8 mouse cellular contexts compared by ENCODE assay signal in the genomic region with DNA sequence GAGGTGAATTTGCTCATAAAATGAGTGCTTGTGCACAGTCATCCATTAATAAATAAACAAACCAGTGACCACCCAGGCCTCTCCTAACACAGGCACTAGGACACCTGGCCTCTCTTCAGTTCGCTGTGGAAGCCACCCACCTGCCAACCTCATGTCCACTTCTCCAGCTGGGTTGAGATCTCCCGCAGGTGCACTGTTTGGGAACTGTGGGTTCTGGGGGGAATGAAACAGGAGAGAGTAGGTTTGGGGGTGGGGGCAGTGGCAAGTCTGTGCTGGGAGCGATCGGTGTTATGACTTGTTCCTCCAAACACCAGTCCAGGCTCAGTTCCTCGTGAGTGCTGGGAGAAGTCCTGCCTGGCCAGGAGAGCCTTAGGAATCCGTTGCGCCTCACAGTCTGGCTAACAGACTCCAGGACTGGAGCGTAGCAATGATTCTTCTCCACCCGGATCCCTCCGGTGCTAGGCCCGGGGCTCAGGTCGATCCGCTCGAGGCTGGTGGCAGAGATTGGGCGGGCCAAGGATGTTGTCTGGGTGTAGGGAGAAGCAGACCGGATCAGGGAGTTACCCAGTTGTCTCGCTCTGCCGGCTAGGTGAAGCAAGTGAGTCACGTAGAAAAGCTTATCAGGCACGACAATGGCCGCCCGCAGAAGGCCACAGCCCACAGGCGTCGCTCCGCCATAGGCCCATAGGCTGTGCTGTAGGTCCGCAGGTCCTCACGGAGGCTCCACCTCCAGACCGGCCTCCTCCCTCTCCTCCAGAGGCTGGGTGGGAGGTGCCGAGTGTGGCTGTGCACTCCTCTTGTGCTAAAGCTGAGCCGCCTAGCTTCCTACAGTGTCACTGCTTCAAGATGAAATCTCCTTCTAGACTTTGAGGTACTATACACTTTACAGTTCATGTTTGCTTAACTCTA. TPM values are rescaled to one million over a fixed set of nuclear protein-coding genes. Genes with fewer than 3 reads are reported as not detected.
DNase-seq lines count a peak whose midpoint lies in the region; ATAC-seq and TF ChIP-seq lines count a peak whose summit lies in the region.

TSS of gene Fam3a (minus strand) at position 738 of the 909 bp plus-strand sequence.
TSS of gene Ikbkg (plus strand) at position 756 of the 909 bp plus-strand sequence.

- no peaks in the 10 kb centered on the region for H3K9me3 ChIP-seq in CH12.LX (replicated peaks; ENCODE audit: low read length)
- no peaks in the 10 kb centered on the region for H3K9me3 ChIP-seq in forebrain, embryonic 11.5 days (ENCODE audit: control insufficient read depth, low read length)
- H3K9me3 ChIP-seq in heart, embryonic 16.5 days (replicated peaks; ENCODE audit: control insufficient read depth, low read length) = no peaks in the 10 kb centered on the region
- H3K9me3 ChIP-seq in liver, postnatal 0 days (ENCODE audit: low read length) = no peaks in the 10 kb centered on the region
- no peaks in the 10 kb centered on the region for H3K9me3 ChIP-seq in neural tube, embryonic 14.5 days (ENCODE audit: control insufficient read depth, low read length)

- DNase-seq in CH12.LX (ENCODE audit: extremely low read depth) = peak; percentile 86
- DNase-seq in c-Kit-positive CD71-positive TER-119-negative erythroid progenitor cells, embryonic 14.5 days (ENCODE audit: low read depth) = peak; percentile 74
- peak; percentile 87 for DNase-seq in forebrain, embryonic 11.5 days (ENCODE audit: low spot score)
- DNase-seq in kidney, postnatal 4 days = peak; percentile 83 to 91
- peak; percentile 88 for DNase-seq in liver, postnatal 0 days
- peak; percentile 79 for DNase-seq in testis, postnatal 10 days (ENCODE audit: low spot score)

- no peaks in the 10 kb centered on the region for H3K79me2 ChIP-seq in CH12.LX (replicated peaks; ENCODE audit: control insufficient read depth, extremely low read depth, insufficient read depth, poor library complexity, severe bottlenecking)

- H3K4me3 ChIP-seq in CH12.LX (replicated peaks in 1 of 3; ENCODE audit: low read depth in 2 of 3, low read length in 2 of 3, poor library complexity in 1 of 3) = peak within 1 kb of the TSS; percentile 69 to 79 (median 77)
- H3K4me3 ChIP-seq in forebrain, embryonic 11.5 days (ENCODE audit: low read depth, low read length) = peak within 1 kb of the TSS; percentile 42
- H3K4me3 ChIP-seq in heart, embryonic 16.5 days (ENCODE audit: low read length) = peak within 1 kb of the TSS; percentile 66
- peak within 1 kb of the TSS; percentile 54 for H3K4me3 ChIP-seq in liver, postnatal 0 days (ENCODE audit: low read depth, low read length)
- H3K4me3 ChIP-seq in neural tube, embryonic 14.5 days (ENCODE audit: low read depth, low read length) = peak within 1 kb of the TSS; percentile 44

- peak within 1 kb of the TSS; percentile 79 for H3K4me2 ChIP-seq in CH12.LX (ENCODE audit: insufficient read depth, low read depth, poor library complexity, severe bottlenecking)
- peak within 1 kb of the TSS; percentile 64 for H3K4me2 ChIP-seq in forebrain, embryonic 11.5 days (ENCODE audit: low read depth, low read length, severe bottlenecking)
- H3K4me2 ChIP-seq in heart, embryonic 16.5 days (ENCODE audit: low read depth, low read length) = peak within 1 kb of the TSS; percentile 74
- peak within 1 kb of the TSS; percentile 78 for H3K4me2 ChIP-seq in liver, postnatal 0 days (ENCODE audit: low read depth, low read length)
- peak within 1 kb of the TSS; percentile 62 for H3K4me2 ChIP-seq in neural tube, embryonic 14.5 days (ENCODE audit: low read depth, low read length)

- TF ChIP-seq EP300 in CH12.LX (IDR thresholded peaks at IDR 0.05; ENCODE audit: low read length) = no peak
- no peak; the same call in 1 of the 2 replicates for TF ChIP-seq EP300 in liver, postnatal 0 days (IDR thresholded peaks at IDR 0.05; ENCODE audit: low read depth)

- peaks cover 9 to 14% of the 10 kb centered on the region in 2 experiments for H3K36me3 ChIP-seq in CH12.LX (replicated peaks in 1 of 2; ENCODE audit: control insufficient read depth in 1 of 2, insufficient read depth in 1 of 2, low read length in 1 of 2)
- H3K36me3 ChIP-seq in forebrain, embryonic 11.5 days (ENCODE audit: control insufficient read depth, insufficient read depth, low read length) = no peaks in the 10 kb centered on the region
- H3K36me3 ChIP-seq in heart, embryonic 16.5 days (ENCODE audit: control insufficient read depth, insufficient read depth) = no peaks in the 10 kb centered on the region
- no peaks in the 10 kb centered on the region for H3K36me3 ChIP-seq in liver, postnatal 0 days (replicated peaks; ENCODE audit: insufficient read depth, low read length)
- H3K36me3 ChIP-seq in neural tube, embryonic 14.5 days (ENCODE audit: control insufficient read depth, insufficient read depth, low read length) = no peaks in the 10 kb centered on the region

- H3K4me1 ChIP-seq in CH12.LX (ENCODE audit: control insufficient read depth in 1 of 2, insufficient read depth in 2 of 2) = peaks cover 0 to 4% of the 10 kb centered on the region in 2 experiments; a peak in 1 of 4 replicates
- no peaks in the 10 kb centered on the region for H3K4me1 ChIP-seq in forebrain, embryonic 11.5 days (replicated peaks; ENCODE audit: control insufficient read depth, insufficient read depth, low read length)
- H3K4me1 ChIP-seq in heart, embryonic 16.5 days (ENCODE audit: control insufficient read depth, insufficient read depth, low read length) = peaks cover 3% of the 10 kb centered on the region; the same call in 1 of the 2 replicates
- H3K4me1 ChIP-seq in liver, postnatal 0 days (ENCODE audit: insufficient read depth) = peaks cover 2% of the 10 kb centered on the region; the same call in 1 of the 2 replicates
- H3K4me1 ChIP-seq in neural tube, embryonic 14.5 days (ENCODE audit: control insufficient read depth, insufficient read depth, low read length) = peaks cover 3% of the 10 kb centered on the region; the same call in 1 of the 2 replicates

- 14% methylated on average over 30 of the region's 30 CpGs for WGBS in forebrain, embryonic 11.5 days
- 21% methylated on average over 30 of the region's 30 CpGs for WGBS in heart, embryonic 16.5 days
- 13% methylated on average over 30 of the region's 30 CpGs for WGBS in liver, postnatal 0 days (ENCODE audit: insufficient replicate concordance)
- 19% methylated on average over 29 of the region's 30 CpGs for WGBS in neural tube, embryonic 14.5 days

- H3K27me3 ChIP-seq in CH12.LX (replicated peaks) = no peaks in the 10 kb centered on the region
- H3K27me3 ChIP-seq in forebrain, embryonic 11.5 days (ENCODE audit: control insufficient read depth, insufficient read depth, low read length) = no peaks in the 10 kb centered on the region
- no peaks in the 10 kb centered on the region for H3K27me3 ChIP-seq in heart, embryonic 16.5 days (ENCODE audit: control insufficient read depth, insufficient read depth, low read length)
- H3K27me3 ChIP-seq in liver, postnatal 0 days (ENCODE audit: insufficient read depth, low read length) = no peaks in the 10 kb centered on the region
- no peaks in the 10 kb centered on the region for H3K27me3 ChIP-seq in neural tube, embryonic 14.5 days (ENCODE audit: control insufficient read depth, insufficient read depth, low read length)

- peak; percentile 70 for TF ChIP-seq POLR2A in CH12.LX (IDR thresholded peaks at IDR 0.05; ENCODE audit: low read depth, low read length)

- peak; percentile 30 for TF ChIP-seq RAD21 in CH12.LX (IDR thresholded peaks at IDR 0.05; ENCODE audit: low read depth, low read length)

- peak; percentile 100 for ATAC-seq in forebrain, embryonic 11.5 days (replicated peaks; ENCODE audit: low FRiP score)
- ATAC-seq in heart, embryonic 16.5 days (replicated peaks; ENCODE audit: extremely low read depth, insufficient read depth, low FRiP score) = peak; percentile 100
- ATAC-seq in liver, postnatal 0 days = peak; percentile 100
- ATAC-seq in neural tube, embryonic 14.5 days (ENCODE audit: low read depth) = peak; percentile 100

- peak in 1 of 2 experiments; percentile 43; a peak in 2 of 4 replicates for TF ChIP-seq CTCF in CH12.LX (conservative IDR thresholded peaks at IDR 0.05 in 1 of 2, IDR thresholded peaks at IDR 0.05 in 1 of 2; ENCODE audit: low read depth in 2 of 2, low read length in 2 of 2)
- peak; percentile 68 for TF ChIP-seq CTCF in liver, postnatal 0 days (IDR thresholded peaks at IDR 0.05; ENCODE audit: low read depth)

- peak within 1 kb of the TSS; percentile 60 for H3K27ac ChIP-seq in CH12.LX (ENCODE audit: insufficient read depth, low read depth)
- H3K27ac ChIP-seq in forebrain, embryonic 11.5 days (ENCODE audit: low read depth, low read length) = 0 out of 2 replicates have a peak within 1 kb of the TSS, but pooled peaks have one; percentile 46
- peak within 1 kb of the TSS; percentile 89 for H3K27ac ChIP-seq in heart, embryonic 16.5 days (ENCODE audit: low read length)
- peak within 1 kb of the TSS; percentile 94 for H3K27ac ChIP-seq in liver, postnatal 0 days (ENCODE audit: low read depth)
- H3K27ac ChIP-seq in neural tube, embryonic 14.5 days (ENCODE audit: low read depth, low read length) = peak within 1 kb of the TSS; percentile 83

- peak within 1 kb of the TSS; percentile 88 for H3K9ac ChIP-seq in CH12.LX (ENCODE audit: insufficient read depth, low read depth)
- H3K9ac ChIP-seq in forebrain, embryonic 11.5 days (ENCODE audit: low read length) = peak within 1 kb of the TSS; percentile 73
- peak within 1 kb of the TSS; percentile 83 for H3K9ac ChIP-seq in heart, embryonic 16.5 days (ENCODE audit: low read length)
- H3K9ac ChIP-seq in liver, postnatal 0 days (replicated peaks) = peak within 1 kb of the TSS; percentile 73
- peak within 1 kb of the TSS; percentile 54 for H3K9ac ChIP-seq in neural tube, embryonic 14.5 days (replicated peaks; ENCODE audit: low read depth, low read length)

- in situ Hi-C loops in CH12.LX (cut with MboI; ENCODE audit: low pct_ligation_motif_present, low pct_unique_long_range_greater_than_20kb, low sequenced_read_pairs) = loop anchor here (25.0 kb wide), 1 partner anchor 605 kb away; the partner anchor contains the start of genes Idh3g and Ssr4

- dilution Hi-C loops in CH12.LX (cut with MboI; ENCODE audit: extremely low pct_ligation_motif_present, extremely low pct_unique_long_range_greater_than_20kb, low sequenced_read_pairs) = no loop called here

RNA-seq across cellular contexts. Expression of gene Fam3a, which starts in this region (rescaled TPM):
- total RNA-seq in CH12.LX (2012; rRNA removed) (8.7 and 12.5 TPM in 2 replicates), CH12.LX (2014; rRNA removed) (7.1 and 7.7 TPM in 2 replicates)
- polyA plus RNA-seq in CH12.LX (2012; ENCODE audit: insufficient read length, low read depth) = 8.3 and 12.3 TPM in 2 replicates
- polyA plus RNA-seq in forebrain, embryonic 11.5 days (2014; fragmentation: Nextera tagmentation; extraction: Ambion mirVana) = 27.3 and 27.6 TPM in 2 replicates
- polyA plus RNA-seq in heart, embryonic 16.5 days (2015; fragmentation: Nextera tagmentation; extraction: Ambion mirVana) = 26.4 and 29.0 TPM in 2 replicates
- polyA plus RNA-seq in liver, postnatal 0 days (2015; fragmentation: Nextera tagmentation; extraction: Ambion mirVana) = 9.7 and 11.1 TPM in 2 replicates
- 36.4 and 37.1 TPM in 2 replicates for polyA plus RNA-seq in neural tube, embryonic 14.5 days (2014; fragmentation: Nextera tagmentation; extraction: Ambion mirVana)

RNA-seq across cellular contexts. Expression of gene Ikbkg, which starts in this region (rescaled TPM):
- total RNA-seq in CH12.LX (2012; rRNA removed) (37.9 and 40.6 TPM in 2 replicates), CH12.LX (2014; rRNA removed) (25.0 and 26.4 TPM in 2 replicates)
- polyA plus RNA-seq in CH12.LX (2012; ENCODE audit: insufficient read length, low read depth) = 20.5 and 28.3 TPM in 2 replicates
- 22.2 and 22.9 TPM in 2 replicates for polyA plus RNA-seq in forebrain, embryonic 11.5 days (2014; fragmentation: Nextera tagmentation; extraction: Ambion mirVana)
- 21.9 and 23.0 TPM in 2 replicates for polyA plus RNA-seq in heart, embryonic 16.5 days (2015; fragmentation: Nextera tagmentation; extraction: Ambion mirVana)
- polyA plus RNA-seq in liver, postnatal 0 days (2015; fragmentation: Nextera tagmentation; extraction: Ambion mirVana) = 11.7 and 12.9 TPM in 2 replicates
- 18.3 and 19.2 TPM in 2 replicates for polyA plus RNA-seq in neural tube, embryonic 14.5 days (2014; fragmentation: Nextera tagmentation; extraction: Ambion mirVana)

Comparison
In these comparisons a context has a peak if more than half of its experiments do, and no peak if none do; other contexts are left out.
1. Peak in every context shown above with its lines: DNase-seq, ATAC-seq, H3K4me3 ChIP-seq and H3K27ac ChIP-seq.